Mouse (Mus musculus) neural tube, embryonic 10.5 days (tissue): Measurements from ENCODE around the gene Large1.
"Not testable (repeated sequence)": the region's sequence is repeated elsewhere in the genome, so short reads cannot be mapped to it uniquely, and the experiment has no call there.

Experiments used
- DNase-seq: peaks from one replicate; pipeline ENCODE4 v3.0.0-alpha.2; 2017; ENCODE audit warnings: low spot score; ENCODE audit errors: extremely low spot score

Large1 gene

GRCm38 (mm10) chr8:73295531-73295930 is 57.8 kb downstream of the Large1 start:
- no peak for DNase-seq

DNA sequence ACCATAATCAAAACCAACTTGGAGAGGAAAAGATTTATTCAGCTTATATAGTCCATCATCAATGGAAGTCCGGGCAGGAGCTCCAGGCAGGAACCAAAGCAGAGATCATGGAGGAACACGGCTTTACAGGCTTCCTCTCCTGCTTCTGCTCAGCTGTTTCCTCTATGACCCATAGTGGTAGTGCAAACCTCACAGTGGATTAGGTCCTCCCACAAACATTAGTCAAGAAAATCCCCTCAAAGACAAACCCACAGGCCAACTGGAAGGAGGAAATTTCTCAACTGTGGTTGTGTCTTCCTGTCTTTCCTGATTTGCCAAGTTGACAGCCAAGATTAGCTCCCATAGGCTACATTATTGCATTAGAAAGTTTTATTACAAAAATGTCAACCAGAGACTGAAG is 59.7 kb downstream of the Large1 start:
- no peak for DNase-seq

GRCm38 (mm10) chr8:73291630-73292029 is 61.7 kb downstream of the Large1 start:
- DNase-seq: no peak

DNA sequence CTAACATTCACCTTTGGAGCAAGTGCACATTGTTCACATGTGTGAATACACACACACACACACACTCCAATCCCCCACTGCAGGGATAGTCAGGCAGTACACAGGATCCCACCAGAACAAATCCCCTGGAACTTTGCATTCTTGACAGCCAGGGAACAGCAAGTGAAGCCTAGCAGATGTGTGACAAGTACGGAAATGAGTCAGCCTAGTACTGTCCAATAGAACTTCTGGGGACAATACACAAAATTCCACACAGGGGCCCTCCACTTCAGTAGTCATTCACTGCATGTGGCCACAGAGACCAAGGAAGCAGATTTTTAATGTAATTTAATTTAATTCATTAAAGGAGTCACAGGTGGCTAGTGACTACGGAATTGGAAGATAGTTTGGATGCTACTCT is 62.7 kb downstream of the Large1 start:
- DNase-seq: no peak

GRCm38 (mm10) chr8:73289831-73290230 is 63.5 kb downstream of the Large1 start:
- no peak for DNase-seq

- DNase-seq: no peak
Observed at GRCm38 (mm10) chr8:73281996-73282395, 71.3 kb downstream of the Large1 start.

GRCm38 (mm10) chr8:73276015-73276414 is 77.3 kb downstream of the Large1 start:
- no peak for DNase-seq

- not testable (repeated sequence) for DNase-seq
Observed at GRCm38 (mm10) chr8:73275445-73275844, 77.9 kb downstream of the Large1 start.

- DNase-seq: no peak
Observed at GRCm38 (mm10) chr8:73273150-73273549, 80.2 kb downstream of the Large1 start.

DNA sequence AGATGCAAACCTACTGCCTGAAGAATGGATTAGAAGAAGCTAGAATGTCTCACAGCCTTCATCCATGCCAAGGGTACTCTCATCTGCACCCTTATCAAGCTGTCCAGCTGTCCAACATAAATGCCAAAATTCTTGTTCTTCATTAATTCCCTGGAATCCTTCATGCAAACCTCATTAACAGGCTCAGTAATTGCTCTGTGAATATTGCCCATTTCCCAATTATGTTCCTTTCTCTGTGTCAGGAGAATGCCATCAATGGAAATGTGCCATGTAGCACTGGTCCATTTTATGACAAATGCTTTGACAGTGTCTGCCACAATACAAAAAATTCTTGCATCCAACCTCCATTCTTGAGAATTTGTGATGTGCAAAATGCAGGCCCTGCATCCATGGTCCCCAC is 82.3 kb downstream of the Large1 start:
- DNase-seq: no peak

DNA sequence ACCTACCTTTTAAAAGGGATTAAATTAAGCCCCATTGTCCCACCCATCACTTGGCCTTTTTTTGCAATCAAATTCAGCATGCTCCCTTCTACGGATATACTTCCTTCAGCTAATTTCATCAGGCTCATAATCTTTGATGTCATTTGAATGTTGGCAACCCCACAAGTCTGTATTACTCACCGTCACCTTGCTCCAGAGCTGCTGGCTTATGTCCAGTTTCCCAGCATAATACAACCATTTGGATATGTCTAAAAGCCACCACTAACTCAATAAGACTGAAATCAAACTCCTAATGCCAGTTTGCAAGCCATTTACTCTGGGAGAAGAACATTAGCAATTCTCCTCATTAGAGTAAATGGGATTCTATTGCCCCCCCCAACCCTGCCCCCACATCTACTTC is 95.4 kb downstream of the Large1 start:
- no peak for DNase-seq

DNA sequence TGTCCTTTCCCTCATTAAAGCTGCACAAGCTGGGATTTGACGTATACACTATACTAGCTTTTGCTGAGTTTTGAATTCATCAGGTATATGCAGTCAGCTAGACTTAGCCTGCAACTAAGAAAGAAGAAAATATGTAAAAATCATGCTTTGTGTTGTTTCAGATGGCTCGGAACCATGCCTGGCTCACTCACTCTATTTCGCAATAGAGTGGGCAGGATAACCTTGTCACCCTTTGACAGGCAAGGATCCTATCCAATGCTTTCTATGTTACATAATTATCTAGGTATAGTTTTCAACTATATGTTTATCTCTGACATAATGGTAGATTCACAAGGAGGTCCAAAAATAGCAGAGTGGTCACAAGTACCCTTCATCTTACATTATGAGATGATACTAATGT is 109.2 kb downstream of the Large1 start:
- no peak for DNase-seq

DNA sequence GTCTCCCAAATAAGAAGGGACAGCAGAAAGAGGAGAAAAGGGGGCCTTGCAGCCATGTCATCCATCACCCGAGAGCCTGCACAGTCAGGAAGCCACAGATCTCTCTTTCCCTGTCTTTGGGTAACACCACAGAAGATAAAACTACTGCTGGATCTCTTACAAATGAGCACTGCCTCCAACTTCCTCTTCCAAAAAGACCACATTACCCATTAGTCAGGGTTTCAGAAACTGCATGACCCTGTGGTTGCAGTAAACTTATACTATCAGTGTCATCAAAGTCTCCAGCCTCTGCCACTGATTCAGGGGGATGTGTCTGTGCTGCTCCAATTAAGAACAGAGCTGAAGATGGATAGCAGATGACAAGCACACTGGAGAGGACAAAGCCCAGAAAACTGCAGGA is 111.3 kb downstream of the Large1 start:
- DNase-seq: no peak

- DNase-seq: no peak
Observed at GRCm38 (mm10) chr8:73234209-73234608, 119.1 kb downstream of the Large1 start.

GRCm38 (mm10) chr8:73233358-73234041 is 119.8 kb downstream of the Large1 start:
- DNase-seq: no peak

- DNase-seq: no peak
Observed at GRCm38 (mm10) chr8:73226841-73227240, 126.5 kb downstream of the Large1 start.

- DNase-seq: no peak
Observed at GRCm38 (mm10) chr8:73225654-73226053, 127.7 kb downstream of the Large1 start.

DNA sequence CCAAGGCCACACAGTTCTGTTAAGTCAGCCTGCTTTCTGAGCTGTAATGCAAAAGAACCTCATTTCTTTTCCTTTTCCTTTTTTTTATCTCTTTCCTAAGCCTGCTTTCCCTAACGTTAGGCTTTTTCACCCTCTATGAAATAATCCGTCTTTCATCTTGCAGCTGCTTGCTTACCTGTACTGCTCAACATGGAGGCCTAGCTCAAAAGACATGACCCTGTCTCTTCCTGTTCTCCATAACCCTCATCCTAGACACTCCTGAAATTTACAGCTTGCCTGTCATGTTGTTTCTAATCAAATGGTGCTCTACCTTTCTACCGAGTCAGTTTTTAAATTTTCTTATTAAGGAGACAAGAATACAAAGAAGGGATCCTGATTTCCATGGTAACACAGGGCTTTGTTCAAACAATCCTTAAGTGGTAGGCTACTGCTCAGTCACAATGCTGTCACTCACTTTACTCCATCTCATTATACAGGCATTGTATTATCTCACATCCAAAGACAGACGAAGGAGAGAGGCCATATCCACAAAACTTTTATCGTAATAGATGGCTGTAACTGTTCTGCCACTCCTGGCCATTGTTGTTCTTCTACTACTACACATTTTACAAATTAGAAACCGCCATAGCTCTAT is 134.0 kb downstream of the Large1 start:
- no peak for DNase-seq

- DNase-seq: no peak
Observed at GRCm38 (mm10) chr8:73206831-73207230, 146.5 kb downstream of the Large1 start.

GRCm38 (mm10) chr8:73201854-73202253 is 151.5 kb downstream of the Large1 start:
- DNase-seq: no peak

DNA sequence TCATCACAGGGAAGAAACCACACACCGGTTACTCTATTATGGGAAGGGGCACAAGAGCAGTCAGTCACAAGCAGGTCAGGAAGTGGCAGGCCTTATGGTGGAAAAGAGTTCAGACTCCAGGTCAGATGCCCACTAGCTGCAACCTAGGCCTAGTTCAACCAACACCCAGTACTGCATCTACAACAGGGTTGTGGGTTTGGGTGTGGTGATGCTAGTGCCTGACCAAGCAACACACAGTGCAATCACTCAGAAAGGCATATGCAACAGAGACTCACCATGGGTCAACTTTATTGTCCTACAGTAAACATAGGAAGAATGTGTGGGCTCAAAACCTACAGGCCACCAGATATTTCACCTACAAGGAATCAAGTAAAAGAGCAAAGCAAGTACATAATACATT is 155.6 kb downstream of the Large1 start:
- no peak for DNase-seq

GRCm38 (mm10) chr8:73188684-73189083 is 164.7 kb downstream of the Large1 start:
- no peak for DNase-seq

- DNase-seq: no peak
Observed at GRCm38 (mm10) chr8:73187381-73187780, 166.0 kb downstream of the Large1 start.
